ENCODE assay signal across 17 mouse cellular contexts in the genomic region with DNA sequence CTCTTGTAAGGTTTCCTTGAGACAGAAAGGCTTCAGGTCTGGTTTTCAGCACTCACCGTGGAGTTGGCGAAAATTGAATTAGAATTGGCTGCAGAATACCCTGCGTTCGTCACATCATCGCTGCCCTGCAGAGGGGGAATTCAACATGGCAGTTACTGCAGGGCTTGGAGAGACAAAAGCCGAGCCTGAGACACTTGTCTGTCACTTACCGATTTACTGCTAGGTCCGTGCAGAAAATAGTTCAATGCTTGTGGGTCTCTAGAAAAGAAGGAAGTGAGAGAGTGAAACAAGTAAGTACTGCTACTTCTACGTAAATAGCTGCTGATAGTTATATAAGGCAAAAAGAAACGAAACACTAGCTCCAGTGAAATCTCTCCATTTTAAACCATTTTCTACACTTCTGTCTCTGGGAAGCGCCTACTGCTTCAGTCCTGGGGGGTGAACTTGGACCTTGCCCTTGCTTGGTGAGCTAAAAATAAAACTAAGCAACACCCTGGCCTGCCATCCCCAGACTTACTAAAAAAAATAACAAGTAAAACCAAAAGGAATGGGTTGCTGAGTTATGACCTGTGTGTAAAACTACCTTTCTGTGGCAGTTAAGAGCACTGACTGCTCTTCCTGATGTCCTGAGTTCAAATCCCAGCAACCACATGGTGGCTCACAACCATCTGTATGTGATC. TPM values are rescaled to one million over a fixed set of nuclear protein-coding genes. Genes with fewer than 3 reads are reported as not detected.
DNase-seq lines count a peak whose midpoint lies in the region; ATAC-seq lines count a peak whose summit lies in the region.
"Had no signal": no experiment of that assay in that cellular context is flagged by ENCODE, and none has a peak within 500 bp of the region (broad histone marks: within the 10 kb centered on the region; RNA-seq: fewer than 3 reads in every experiment).

No protein-coding gene starts in this region.

- no peak for ATAC-seq in heart, embryonic 16.5 days (replicated peaks; ENCODE audit: extremely low read depth, insufficient read depth, low FRiP score)
- no peak for ATAC-seq in liver, embryonic 15.5 days (ENCODE audit: insufficient read depth)
- ATAC-seq: midbrain, embryonic 16.5 days; Patski had no signal

- no peak overlapping the region for H3K4me2 ChIP-seq in heart, embryonic 16.5 days (ENCODE audit: low read depth, low read length)
- peak overlapping the region; percentile 14; the same call in 1 of the 2 replicates for H3K4me2 ChIP-seq in liver, embryonic 15.5 days
- H3K4me2 ChIP-seq: heart, embryonic 12.5 days; hindbrain, embryonic 15.5 days; neural tube, embryonic 15.5 days had no signal

- DNase-seq in heart, postnatal 14 days = no peak
- DNase-seq in spleen, postnatal 36 days (ENCODE audit: low spot score in 2 of 2) = peak; percentile 44 to 61
- DNase-seq in spleen, adult 12 weeks (ENCODE audit: low spot score) = no peak
- peak; percentile 23 to 30 for DNase-seq in thymus, postnatal 36 days
- DNase-seq in cerebellum, adult 11-12 months = no peak
- DNase-seq in neural tube, embryonic 10.5 days (ENCODE audit: extremely low spot score, low spot score) = no peak
- DNase-seq: adrenal gland, postnatal 10 days; cerebellum, adult 8-10 months; lung, postnatal 10 days had no signal

- intact Hi-C loops in heart, postnatal 14 days (cut with DNase I) = no loop called here

- no peaks in the 10 kb centered on the region for H3K4me1 ChIP-seq in heart, embryonic 16.5 days (ENCODE audit: control insufficient read depth, insufficient read depth, low read length)
- H3K4me1 ChIP-seq in liver, embryonic 15.5 days (replicated peaks) = peaks cover 14% of the 10 kb centered on the region; the same call in 1 of the 2 replicates
- H3K4me1 ChIP-seq: heart, embryonic 12.5 days; hindbrain, embryonic 15.5 days; neural tube, embryonic 15.5 days had no signal

- H3K9ac ChIP-seq in heart, embryonic 16.5 days (ENCODE audit: low read length) = no peak overlapping the region
- no peak overlapping the region for H3K9ac ChIP-seq in liver, embryonic 15.5 days
- H3K9ac ChIP-seq: heart, embryonic 12.5 days; hindbrain, embryonic 15.5 days; neural tube, embryonic 15.5 days had no signal

- H3K36me3 ChIP-seq in heart, embryonic 16.5 days (ENCODE audit: control insufficient read depth, insufficient read depth) = peaks cover 27% of the 10 kb centered on the region
- H3K36me3 ChIP-seq in liver, embryonic 15.5 days (replicated peaks) = peaks cover 39% of the 10 kb centered on the region

- H3K27me3 ChIP-seq in heart, embryonic 16.5 days (ENCODE audit: control insufficient read depth, insufficient read depth, low read length) = no peaks in the 10 kb centered on the region
- H3K27me3 ChIP-seq in liver, embryonic 15.5 days = no peaks in the 10 kb centered on the region
- H3K27me3 ChIP-seq: heart, embryonic 12.5 days; hindbrain, embryonic 15.5 days; neural tube, embryonic 15.5 days; Patski had no signal

- H3K4me3 ChIP-seq in heart, embryonic 16.5 days (ENCODE audit: low read length) = no peak overlapping the region
- H3K4me3 ChIP-seq in liver, embryonic 15.5 days (replicated peaks) = no peak overlapping the region
- H3K4me3 ChIP-seq: heart, embryonic 12.5 days; hindbrain, embryonic 15.5 days; neural tube, embryonic 15.5 days had no signal

- 79% methylated on average over 11 of the region's 11 CpGs for WGBS in heart, embryonic 16.5 days
- WGBS in liver, embryonic 15.5 days (ENCODE audit: insufficient replicate concordance) = 50% methylated on average over 11 of the region's 11 CpGs

- H3K27ac ChIP-seq in heart, embryonic 16.5 days (ENCODE audit: low read length) = peak overlapping the region; percentile 29; the same call in 1 of the 2 replicates
- peak overlapping the region; percentile 61 for H3K27ac ChIP-seq in liver, embryonic 15.5 days (replicated peaks)
- H3K27ac ChIP-seq: hindbrain, embryonic 15.5 days; neural tube, embryonic 15.5 days; stomach, postnatal 0 days had no signal

- no peaks in the 10 kb centered on the region for H3K9me3 ChIP-seq in heart, embryonic 16.5 days (replicated peaks; ENCODE audit: control insufficient read depth, low read length)
- H3K9me3 ChIP-seq in liver, embryonic 15.5 days (replicated peaks) = no peaks in the 10 kb centered on the region
- H3K9me3 ChIP-seq: heart, embryonic 12.5 days; hindbrain, embryonic 15.5 days; neural tube, embryonic 15.5 days had no signal

RNA-seq across cellular contexts. Expression of gene Bicral, which starts 28.3 kb away (rescaled TPM):
- 3.5 and 3.9 TPM in 2 replicates for polyA plus RNA-seq in heart, embryonic 16.5 days (2015; fragmentation: Nextera tagmentation; extraction: Ambion mirVana)
- 10 to 100 TPM; 13.1 to 15.4 TPM for total RNA-seq in heart, postnatal 14 days (2021)
- 2.6 and 2.9 TPM in 2 replicates for polyA plus RNA-seq in liver, embryonic 15.5 days (2015; fragmentation: Nextera tagmentation; extraction: Ambion mirVana)

RNA-seq across cellular contexts. Expression of gene Rpl7l1, which starts 47.5 kb away (rescaled TPM):
- polyA plus RNA-seq in heart, embryonic 16.5 days (2015; fragmentation: Nextera tagmentation; extraction: Ambion mirVana) = 93.0 and 103 TPM in 2 replicates
- 10 to 100 TPM; 51.2 to 59.5 TPM for total RNA-seq in heart, postnatal 14 days (2021)
- polyA plus RNA-seq in liver, embryonic 15.5 days (2015; fragmentation: Nextera tagmentation; extraction: Ambion mirVana) = 69.1 and 74.7 TPM in 2 replicates

RNA-seq across cellular contexts. Expression of gene 2310039H08Rik, which starts 57.6 kb away (rescaled TPM):
- 52.0 and 55.1 TPM in 2 replicates for polyA plus RNA-seq in heart, embryonic 16.5 days (2015; fragmentation: Nextera tagmentation; extraction: Ambion mirVana)
- 10 to 100 TPM; 21.0 to 23.3 TPM for total RNA-seq in heart, postnatal 14 days (2021)
- 47.5 and 52.0 TPM in 2 replicates for polyA plus RNA-seq in liver, embryonic 15.5 days (2015; fragmentation: Nextera tagmentation; extraction: Ambion mirVana)

Comparison
In these comparisons a context has a peak if more than half of its experiments do, and no peak if none do; other contexts are left out.
1. DNase-seq: peak in spleen, postnatal 36 days (2 of 2) and thymus, postnatal 36 days (2 of 2); none in heart, postnatal 14 days (0 of 2), spleen, adult 12 weeks (single experiment), cerebellum, adult 11-12 months (single experiment) and neural tube, embryonic 10.5 days (single experiment).